Mouse (Mus musculus) lung, postnatal 14 days (tissue): Measurements from ENCODE around the gene Zfp706.
"Not testable (repeated sequence)": the region's sequence is repeated elsewhere in the genome, so short reads cannot be mapped to it uniquely, and the experiment has no call there.

Source experiments
- DNase-seq: peaks from one replicate; pipeline ENCODE4 v3.0.0; 2021

Gene Zfp706

DNA sequence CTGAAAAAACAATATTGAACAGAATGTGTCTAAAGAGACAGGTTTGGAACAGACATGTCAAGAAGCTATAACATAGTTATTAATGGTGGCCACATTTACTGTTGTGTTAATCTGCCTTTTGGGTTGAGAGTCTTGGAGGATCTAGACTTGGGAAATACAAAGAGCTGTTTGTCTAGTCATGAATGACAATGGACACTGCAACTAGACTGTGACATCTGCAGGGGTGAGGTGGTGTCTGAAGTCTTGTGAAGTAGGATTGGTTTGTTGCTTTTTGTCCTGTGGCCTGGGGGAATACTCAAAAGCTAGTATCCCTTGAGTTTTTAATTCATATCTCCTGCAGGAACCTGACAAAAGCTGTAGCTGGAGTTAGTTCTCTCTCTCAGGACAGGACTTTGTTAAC is 973 bp upstream of the Zfp706 start:
- DNase-seq, result no peak

GRCm38 (mm10) chr15:37007959-37008419 is 416 bp upstream of the Zfp706 start:
- no peak for DNase-seq

GRCm38 (mm10) chr15:37006475-37007164 is 953 bp downstream of the Zfp706 start:
- DNase-seq, result peak; percentile 59

GRCm38 (mm10) chr15:37005793-37006474 is 1.6 kb downstream of the Zfp706 start:
- DNase-seq, result no peak

DNA sequence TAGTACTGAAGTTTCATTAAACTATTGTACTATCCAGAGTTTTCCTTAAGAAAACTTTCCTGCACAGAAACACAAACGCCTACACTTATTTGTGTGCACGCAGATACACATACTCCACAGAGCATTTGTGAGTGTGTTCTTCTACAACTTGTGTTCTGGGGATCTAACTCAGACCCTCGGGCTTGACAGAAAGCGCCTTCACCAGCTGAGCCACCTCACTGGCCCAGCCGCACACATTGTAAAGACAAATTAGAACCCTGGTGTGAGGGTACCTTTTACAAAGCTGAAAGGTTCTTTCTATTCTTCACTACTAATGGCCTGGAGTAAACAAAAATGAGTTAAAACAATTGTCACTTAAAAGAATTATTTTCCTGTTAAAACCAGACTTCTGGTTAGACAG is 2.7 kb downstream of the Zfp706 start:
- no peak for DNase-seq

DNA sequence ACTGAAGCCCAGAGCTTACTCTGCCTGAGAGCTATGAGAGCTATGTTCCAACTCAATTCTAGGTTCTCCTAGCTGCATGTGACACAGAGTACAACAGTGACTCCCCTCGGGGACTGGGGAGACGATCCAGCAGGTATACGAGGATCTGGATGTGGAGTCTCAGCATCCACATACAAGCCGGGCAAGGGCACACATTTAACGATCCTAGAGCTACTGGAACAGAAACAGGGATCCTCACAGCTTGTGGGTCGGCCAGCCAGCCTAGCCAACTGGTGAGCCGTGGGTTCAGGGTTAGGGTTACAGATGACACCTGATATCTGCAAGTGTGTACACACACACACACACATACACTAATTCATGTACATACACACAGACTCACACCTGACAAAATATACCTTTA is 5.3 kb downstream of the Zfp706 start:
- DNase-seq, result no peak

DNA sequence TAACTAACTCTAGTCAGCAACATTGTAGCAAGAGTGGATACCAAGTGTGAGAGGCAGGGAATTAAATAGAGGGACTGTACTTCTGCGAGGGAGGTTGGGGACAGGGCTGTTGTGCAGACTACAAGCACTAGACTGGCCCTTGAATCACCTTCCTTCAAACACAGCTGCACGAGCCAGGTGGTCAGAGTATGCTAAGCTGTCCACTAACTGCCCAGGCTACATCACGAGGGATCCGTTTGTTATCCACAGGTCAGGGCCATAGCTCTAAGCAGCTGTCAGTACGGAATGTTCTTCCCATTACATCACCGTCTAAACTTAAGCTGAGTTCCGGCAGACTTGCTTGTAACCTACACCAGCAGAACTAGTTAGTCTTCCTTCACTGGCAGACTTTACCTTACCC is 8.0 kb downstream of the Zfp706 start:
- not testable (repeated sequence) for DNase-seq

DNA sequence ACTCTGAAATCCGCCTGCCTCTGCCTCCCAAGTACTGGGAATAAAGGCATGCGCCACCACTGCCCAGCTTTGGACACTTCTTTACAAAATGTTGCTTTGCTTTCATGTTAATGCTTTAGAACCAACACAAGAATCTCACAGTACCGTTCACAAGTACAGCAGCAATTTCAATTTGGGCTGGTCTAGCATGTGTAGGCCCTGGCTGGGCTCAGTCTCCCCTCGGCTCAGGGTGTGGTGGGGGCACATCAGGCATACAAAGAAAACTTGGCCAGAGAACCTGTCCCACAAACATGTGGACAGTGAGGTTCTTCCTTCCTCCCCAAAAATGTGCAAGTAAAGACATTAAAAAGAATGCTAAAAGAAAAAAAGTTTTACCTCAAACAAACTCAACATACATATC is 12.4 kb downstream of the Zfp706 start:
- DNase-seq, result no peak

- no peak for DNase-seq
These were observed 12.9 kb downstream of the Zfp706 start for GRCm38 (mm10) chr15:36994665-36995064.

DNA sequence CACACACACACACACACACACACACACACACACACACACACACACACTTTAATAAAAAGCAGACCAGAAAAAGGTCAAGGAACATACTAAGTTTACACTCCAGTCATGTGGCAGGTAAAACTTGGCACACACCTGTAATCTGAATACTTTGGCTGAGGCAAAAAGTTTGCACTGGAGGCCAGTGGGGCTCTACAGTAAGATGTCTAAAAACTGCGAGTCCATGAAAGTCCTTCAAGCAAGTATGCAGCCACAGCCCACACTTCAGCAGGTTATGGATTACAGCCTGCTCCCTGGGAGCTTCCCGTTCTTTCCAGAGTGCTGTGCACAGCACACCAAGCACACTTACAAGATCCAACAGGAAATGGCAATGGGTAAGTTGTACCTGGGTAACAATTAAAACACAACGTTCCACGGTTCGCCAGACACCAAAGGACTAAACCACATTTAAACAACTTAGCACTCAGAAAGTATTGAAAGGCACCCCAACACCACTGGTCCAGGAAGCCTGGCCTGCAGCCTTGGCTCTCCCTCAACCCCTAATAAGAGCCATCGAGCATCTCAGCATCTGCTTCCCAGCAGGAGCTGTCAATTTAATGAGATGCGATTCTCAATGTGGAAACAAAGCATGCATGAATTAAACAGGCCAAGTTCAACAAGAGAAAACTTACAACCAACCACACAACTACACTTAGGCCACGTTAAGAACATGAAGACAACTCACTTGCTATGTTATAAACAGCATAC is 14.0 kb downstream of the Zfp706 start:
- peak; percentile 13 for DNase-seq

DNA sequence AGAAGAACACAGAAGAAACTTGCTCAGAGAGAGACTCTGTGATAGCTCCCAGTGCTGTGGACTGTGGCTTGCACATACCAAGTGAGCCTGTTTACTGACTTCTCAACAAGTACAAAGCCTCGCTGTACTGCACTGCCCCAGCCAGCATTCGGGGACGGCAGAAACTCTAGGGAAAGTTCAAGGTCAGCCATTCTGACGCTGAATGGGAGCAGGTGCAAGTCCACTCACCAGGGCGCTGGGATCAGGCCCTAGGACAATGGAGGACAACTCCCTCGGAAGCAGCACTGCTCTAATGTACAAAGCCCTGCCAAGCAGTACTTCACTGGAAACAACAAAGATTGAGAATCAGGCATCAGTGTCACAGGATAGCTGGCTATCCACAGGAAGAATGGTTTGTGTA is 16.2 kb downstream of the Zfp706 start:
- no peak for DNase-seq

DNA sequence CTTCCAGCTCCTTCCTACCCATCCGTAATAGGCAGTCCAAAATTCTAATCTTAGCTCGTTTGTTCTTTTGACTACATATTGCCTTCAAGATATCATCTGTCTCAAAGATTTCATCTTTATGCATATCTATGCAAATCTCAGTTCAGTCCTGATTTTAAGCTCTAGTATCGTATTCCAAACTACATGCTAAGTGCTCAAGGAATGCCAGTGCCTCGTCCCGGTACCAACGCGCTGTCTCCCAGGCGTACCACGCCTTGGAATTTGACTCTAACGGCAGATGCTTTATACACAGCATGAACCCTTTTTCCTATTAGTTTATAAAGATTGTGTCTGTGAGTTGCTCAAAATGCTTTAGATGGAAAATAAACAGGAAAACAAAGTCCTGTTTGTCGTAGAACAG is 17.7 kb downstream of the Zfp706 start:
- no peak for DNase-seq

GRCm38 (mm10) chr15:36988718-36989115 is 18.9 kb downstream of the Zfp706 start:
- no peak for DNase-seq

GRCm38 (mm10) chr15:36987976-36988717 is 19.4 kb downstream of the Zfp706 start:
- no peak for DNase-seq

GRCm38 (mm10) chr15:36987211-36987877 is 20.2 kb downstream of the Zfp706 start:
- DNase-seq, result no peak

DNA sequence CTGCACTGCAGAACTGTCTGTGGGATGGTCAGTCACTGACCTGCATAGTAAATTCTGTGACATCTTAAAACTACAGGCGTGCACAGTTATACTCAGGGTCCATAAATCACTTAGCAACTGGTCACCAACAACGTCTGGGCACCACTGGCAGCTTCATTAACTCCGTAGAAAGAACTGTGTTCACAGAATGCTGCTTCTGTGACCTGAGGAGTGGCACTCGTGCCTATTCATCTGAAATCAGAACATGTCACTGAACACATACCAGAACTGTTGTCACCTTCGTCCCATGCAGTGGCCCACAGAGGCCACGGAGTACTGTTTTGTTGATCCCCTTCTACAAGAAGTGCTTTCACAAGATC is 22.0 kb downstream of the Zfp706 start:
- DNase-seq, result no peak

- no peak for DNase-seq
These were observed 22.5 kb downstream of the Zfp706 start for GRCm38 (mm10) chr15:36984921-36985566.

GRCm38 (mm10) chr15:36983455-36983854 is 24.1 kb downstream of the Zfp706 start:
- DNase-seq, result no peak

GRCm38 (mm10) chr15:36980238-36980637 is 27.3 kb downstream of the Zfp706 start:
- DNase-seq, result no peak

GRCm38 (mm10) chr15:36979488-36980201 is 27.9 kb downstream of the Zfp706 start:
- peak; percentile 19 for DNase-seq

- no peak for DNase-seq
These were observed 28.4 kb downstream of the Zfp706 start for GRCm38 (mm10) chr15:36979159-36979487.

- DNase-seq, result no peak
These were observed 29.8 kb downstream of the Zfp706 start for GRCm38 (mm10) chr15:36977823-36978222.
